ENCODE assay signal across 7 mouse cellular contexts in the genomic region with DNA sequence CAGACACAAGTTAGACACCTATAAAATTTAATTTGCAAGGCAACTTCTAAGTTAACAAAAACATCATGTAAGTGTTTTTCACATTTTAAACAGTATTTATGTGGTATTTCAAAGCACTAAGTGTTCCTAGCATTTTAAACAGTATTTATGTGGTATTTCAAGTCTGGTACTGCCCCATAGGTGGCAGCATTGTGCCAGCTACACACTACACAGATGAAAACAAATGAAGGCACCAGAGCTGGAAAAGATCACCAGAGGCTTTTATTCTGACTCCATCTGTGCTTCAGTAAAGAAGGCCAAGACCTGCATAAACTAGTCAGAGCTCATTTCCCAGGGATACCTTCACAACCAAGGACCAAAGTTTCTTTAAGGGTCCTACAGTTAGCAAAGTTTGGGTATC. TPM values are rescaled to one million over a fixed set of nuclear protein-coding genes. Genes with fewer than 3 reads are reported as not detected.
A peak's percentile ranks its signal among the peaks of the same experiment; 100 is the strongest.
DNase-seq lines count a peak whose midpoint lies in the region; ATAC-seq and TF ChIP-seq lines count a peak whose summit lies in the region.

No protein-coding gene starts in this region.

- H3K9ac ChIP-seq in forebrain, embryonic 13.5 days, result no peak overlapping the region
- H3K9ac ChIP-seq in hindbrain, embryonic 11.5 days (ENCODE audit: low read depth, low read length), result no peak overlapping the region

- no peaks in the 10 kb centered on the region for H3K27me3 ChIP-seq in Patski
- H3K27me3 ChIP-seq in forebrain, embryonic 13.5 days, result no peaks in the 10 kb centered on the region
- no peaks in the 10 kb centered on the region for H3K27me3 ChIP-seq in hindbrain, embryonic 11.5 days (ENCODE audit: control insufficient read depth, insufficient read depth, low read length)

- in situ Hi-C loops in Patski (cut with MboI; ENCODE audit: low pct_unique_long_range_greater_than_20kb), result loop anchor here (5.0 to 25.0 kb wide), 3 partner anchors 89 to 666 kb away; no protein-coding TSS in a partner anchor

- CTCF ChIA-PET in Patski (lab: Charles Lee), result interaction anchor here (0.7 to 5.4 kb wide), 13 partner anchors 12 to 654 kb away, joined by 3 to 43 read pairs (median 5); no protein-coding TSS in a partner anchor

- peak; percentile 95 for ATAC-seq in Patski
- peak; percentile 91 for ATAC-seq in forebrain, embryonic 13.5 days
- ATAC-seq in hindbrain, embryonic 11.5 days (ENCODE audit: low FRiP score), result peak; percentile 81

- TF ChIP-seq CTCF in Patski (IDR thresholded peaks at IDR 0.05), result peak; percentile 83
- TF ChIP-seq CTCF in layer of hippocampus, adult 2 months (conservative IDR thresholded peaks at IDR 0.05), result peak; percentile 92
- peak; percentile 53 for TF ChIP-seq CTCF in lung, adult 2 months (IDR thresholded peaks at IDR 0.05; ENCODE audit: insufficient read depth, low read length)

- peak; percentile 38 for DNase-seq in Patski (ENCODE audit: low read depth, low spot score)
- peak; percentile 68 for DNase-seq in cerebellum, adult 11 months
- peak; percentile 79 for DNase-seq in hindbrain, embryonic 11.5 days (ENCODE audit: low spot score)
- DNase-seq in layer of hippocampus, adult 2 months (ENCODE audit: low spot score in 2 of 2), result peak; percentile 70 to 76
- peak; percentile 46 for DNase-seq in lung, adult 2 months
- peak; percentile 35 for DNase-seq in ovary, postnatal 14 days (ENCODE audit: low spot score)

- H3K4me3 ChIP-seq in forebrain, embryonic 13.5 days, result no peak overlapping the region
- no peak overlapping the region for H3K4me3 ChIP-seq in hindbrain, embryonic 11.5 days (ENCODE audit: low read depth, low read length)
- no peak overlapping the region for H3K4me3 ChIP-seq in layer of hippocampus, adult 2 months
- no peak overlapping the region for H3K4me3 ChIP-seq in lung, adult 2 months (replicated peaks; ENCODE audit: extremely low read depth, low read depth, low read length)

- TF ChIP-seq POLR2A in lung, adult 2 months (IDR thresholded peaks at IDR 0.05; ENCODE audit: borderline replicate concordance, extremely low read depth, low read depth, low read length), result no peak

- H3K4me1 ChIP-seq in forebrain, embryonic 13.5 days, result peaks cover 4% of the 10 kb centered on the region
- H3K4me1 ChIP-seq in hindbrain, embryonic 11.5 days (replicated peaks; ENCODE audit: control insufficient read depth, insufficient read depth, low read length), result no peaks in the 10 kb centered on the region
- H3K4me1 ChIP-seq in lung, adult 2 months (ENCODE audit: control insufficient read depth, insufficient read depth, low read length), result no peaks in the 10 kb centered on the region

- POLR2A ChIA-PET in Patski (lab: Charles Lee), result no interaction called here

- no peaks in the 10 kb centered on the region for H3K9me3 ChIP-seq in forebrain, embryonic 13.5 days (replicated peaks)
- H3K9me3 ChIP-seq in hindbrain, embryonic 11.5 days (ENCODE audit: control insufficient read depth, low read length), result no peaks in the 10 kb centered on the region

- no peak overlapping the region for H3K27ac ChIP-seq in forebrain, embryonic 13.5 days
- H3K27ac ChIP-seq in hindbrain, embryonic 11.5 days (ENCODE audit: low read depth, low read length), result no peak overlapping the region
- H3K27ac ChIP-seq in layer of hippocampus, adult 2 months, result peak overlapping the region; percentile 37; the same call in 1 of the 2 replicates

- H3K4me2 ChIP-seq in forebrain, embryonic 13.5 days, result no peak overlapping the region
- no peak overlapping the region for H3K4me2 ChIP-seq in hindbrain, embryonic 11.5 days (replicated peaks; ENCODE audit: low read depth, low read length)

- H3K36me3 ChIP-seq in forebrain, embryonic 13.5 days (ENCODE audit: poor library complexity, severe bottlenecking), result no peaks in the 10 kb centered on the region
- H3K36me3 ChIP-seq in hindbrain, embryonic 11.5 days (ENCODE audit: control insufficient read depth, insufficient read depth, low read length), result no peaks in the 10 kb centered on the region

RNA-seq across cellular contexts. Expression of a gene that starts 7.6 kb away (rescaled TPM):
- 18.7 TPM for polyA plus RNA-seq in Patski (2021)
- 41.4 and 46.2 TPM in 2 replicates for polyA plus RNA-seq in forebrain, embryonic 13.5 days (2015; fragmentation: Nextera tagmentation; extraction: Ambion mirVana)
- polyA plus RNA-seq in hindbrain, embryonic 11.5 days (2014; fragmentation: Nextera tagmentation; extraction: Ambion mirVana), result 50.2 and 50.9 TPM in 2 replicates
- total RNA-seq in layer of hippocampus, adult 2 months (2021), result 10 to 100 TPM; 18.0 to 19.7 TPM
- 23.6 and 28.2 TPM in 2 replicates for polyA plus RNA-seq in lung, adult 2 months (2012; rRNA removed)

RNA-seq across cellular contexts. Expression of a gene that starts 25.5 kb away (rescaled TPM):
- 55.2 TPM for polyA plus RNA-seq in Patski (2021)
- polyA plus RNA-seq in forebrain, embryonic 13.5 days (2015; fragmentation: Nextera tagmentation; extraction: Ambion mirVana), result 108 and 113 TPM in 2 replicates
- 116 TPM in 2 replicates for polyA plus RNA-seq in hindbrain, embryonic 11.5 days (2014; fragmentation: Nextera tagmentation; extraction: Ambion mirVana)
- total RNA-seq in layer of hippocampus, adult 2 months (2021), result 10 to 100 TPM; 86.7 to 87.4 TPM
- 13.7 and 15.3 TPM in 2 replicates for polyA plus RNA-seq in lung, adult 2 months (2012; rRNA removed)
